Mouse (Mus musculus) midbrain, embryonic 10.5 days (tissue): ENCODE data around the gene Cyp2d10. TPM values are rescaled to one million over a fixed set of nuclear protein-coding genes. Genes with fewer than 3 reads are reported as not detected.

Source experiments
- DNase-seq: peaks from one replicate; pipeline ENCODE4 v3.0.0-alpha.2; 2017; ENCODE audit warnings: low spot score
- H3K27ac ChIP-seq: fragments of 300-500 bp; sonication (generic); replicated peaks from 2 replicates; pipeline ENCODE4 v1.5.1; 2016; ENCODE audit warnings: mild to moderate bottlenecking
- H3K27me3 ChIP-seq: fragments of 300-500 bp; sonication (generic); 2 replicates; pipeline ENCODE4 v1.6.1; 2016; ENCODE audit warnings: low read depth, mild to moderate bottlenecking; ENCODE audit not compliant: poor library complexity, severe bottlenecking
- H3K36me3 ChIP-seq: fragments of 300-500 bp; sonication (generic); 2 replicates; pipeline ENCODE4 v1.6.1; 2016; ENCODE audit warnings: mild to moderate bottlenecking, moderate library complexity
- H3K4me1 ChIP-seq: fragments of 300-500 bp; sonication (generic); 2 replicates; pipeline ENCODE4 v1.6.1; 2016
- H3K4me3 ChIP-seq: fragments of 300-500 bp; sonication (generic); 2 replicates; pipeline ENCODE4 v1.5.1; 2016; ENCODE audit warnings: mild to moderate bottlenecking, moderate library complexity
- H3K9me3 ChIP-seq: fragments of 300-500 bp; sonication (generic); replicated peaks from 2 replicates; pipeline ENCODE4 v1.6.1; 2016; ENCODE audit warnings: mild to moderate bottlenecking
- WGBS: fragments of 180-500 bp; shearing (Covaris S2); methylation state at CpG from one replicate; pipeline ENCODE4 v1.1.7; 2016; 5-methylcytosine and 5-hydroxymethylcytosine counted together
- polyA plus RNA-seq: library from polyadenylated mRNA; unstranded; fragments of >200 nt; fragmentation: Nextera tagmentation; extraction: Ambion mirVana; gene quantifications from 2 replicates; pipeline ENCODE4 v1.2.1, GENCODE M21; 2016

Gene Cyp2d10
- polyA plus RNA-seq, 1 experiment from 2014 or later = not detected

- no peaks in the 10 kb centered on the region for H3K27me3 ChIP-seq
- 91% methylated on average over 2 of the region's 2 CpGs for WGBS
- H3K36me3 ChIP-seq = no peaks in the 10 kb centered on the region
- H3K4me1 ChIP-seq = peaks cover 6% of the 10 kb centered on the region
- H3K9me3 ChIP-seq = no peaks in the 10 kb centered on the region
- no peak for DNase-seq
- no peak overlapping the region for H3K27ac ChIP-seq
- H3K4me3 ChIP-seq = no peak overlapping the region
These were observed 21.3 kb downstream of the Cyp2d10 start for GRCm38 (mm10) chr15:82385729-82386128.

GRCm38 (mm10) chr15:82382441-82382840 is 24.6 kb downstream of the Cyp2d10 start:
- H3K36me3 ChIP-seq = no peaks in the 10 kb centered on the region
- no peak overlapping the region for H3K27ac ChIP-seq
- H3K27me3 ChIP-seq = no peaks in the 10 kb centered on the region
- no peak for DNase-seq
- 86% methylated on average over 2 of the region's 2 CpGs for WGBS
- H3K4me3 ChIP-seq = no peak overlapping the region
- peaks cover 35% of the 10 kb centered on the region for H3K4me1 ChIP-seq
- H3K9me3 ChIP-seq = no peaks in the 10 kb centered on the region

DNA sequence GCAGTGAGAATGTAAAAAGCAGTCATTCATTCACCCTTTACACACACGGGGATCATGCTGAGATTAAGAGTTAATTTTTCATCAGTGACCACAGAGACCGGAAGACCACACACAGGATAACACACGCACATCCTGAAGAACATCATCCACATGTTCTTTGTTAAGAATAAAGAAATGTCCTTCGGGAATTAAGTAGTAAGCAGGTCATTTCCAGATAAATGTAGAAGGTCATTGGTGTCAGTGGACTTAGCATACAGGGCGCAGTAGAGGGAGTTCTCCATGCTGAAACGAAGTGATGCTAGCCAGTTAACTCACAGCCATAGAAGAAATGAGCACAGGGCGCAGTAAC is 26.3 kb downstream of the Cyp2d10 start:
- H3K27me3 ChIP-seq = no peaks in the 10 kb centered on the region
- H3K4me3 ChIP-seq = peak overlapping the region; percentile 57
- no peak for DNase-seq
- no peaks in the 10 kb centered on the region for H3K36me3 ChIP-seq
- peaks cover 52% of the 10 kb centered on the region for H3K4me1 ChIP-seq
- peak overlapping the region; percentile 83 for H3K27ac ChIP-seq
- 41% methylated on average over 7 of the region's 7 CpGs for whole genome bisulfite sequencing
- H3K9me3 ChIP-seq = no peaks in the 10 kb centered on the region

GRCm38 (mm10) chr15:82379871-82380713 is 26.9 kb downstream of the Cyp2d10 start, which contains the start of gene Cyp2d22:
Gene Cyp2d22, minus strand, starts transcription at chr15:82380260.
- WGBS = 2% methylated on average over 18 of the region's 24 CpGs
- H3K27ac ChIP-seq = peak within 1 kb of the TSS; percentile 83
- no peaks in the 10 kb centered on the region for H3K27me3 ChIP-seq
- peaks cover 52% of the 10 kb centered on the region for H3K4me1 ChIP-seq
- no peaks in the 10 kb centered on the region for H3K36me3 ChIP-seq
- DNase-seq = peak; percentile 58
- H3K4me3 ChIP-seq = peak within 1 kb of the TSS; percentile 57
- H3K9me3 ChIP-seq = no peaks in the 10 kb centered on the region

DNA sequence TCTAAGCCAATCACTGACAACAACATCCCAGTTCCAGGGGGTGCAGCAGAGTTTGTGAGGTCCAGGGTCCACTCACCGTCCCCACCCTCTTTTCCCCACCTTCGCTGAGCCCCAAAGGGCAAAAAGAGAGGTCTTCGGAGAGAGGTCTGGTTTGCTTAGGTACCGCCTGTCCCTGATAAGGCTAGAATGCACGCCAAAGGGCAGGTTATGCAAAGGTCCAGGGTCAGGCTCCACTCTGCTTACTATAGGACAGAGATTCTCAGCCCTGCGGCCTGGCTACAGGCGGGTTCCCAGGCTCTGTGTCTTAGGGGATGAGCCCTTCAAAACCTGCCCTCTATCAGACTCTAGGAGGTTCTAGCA is 27.5 kb downstream of the Cyp2d10 start:
- WGBS = 11% methylated on average over 7 of the region's 7 CpGs
- no peaks in the 10 kb centered on the region for H3K36me3 ChIP-seq
- peak overlapping the region; percentile 83 for H3K27ac ChIP-seq
- H3K27me3 ChIP-seq = no peaks in the 10 kb centered on the region
- H3K4me1 ChIP-seq = peaks cover 52% of the 10 kb centered on the region
- H3K4me3 ChIP-seq = peak overlapping the region; percentile 57
- H3K9me3 ChIP-seq = no peaks in the 10 kb centered on the region
- DNase-seq = no peak

- DNase-seq = no peak
- Histone ChIP-seq H3K36me3 (no peaks in the 10 kb centered on the region), H3K27me3 (no peaks in the 10 kb centered on the region), H3K4me1 (peaks cover 52% of the 10 kb centered on the region), H3K27ac (no peak overlapping the region), H3K4me3 (no peak overlapping the region), H3K9me3 (no peaks in the 10 kb centered on the region)
- 69% methylated on average over 15 of the region's 15 CpGs for WGBS
These were observed 28.5 kb downstream of the Cyp2d10 start for GRCm38 (mm10) chr15:82378261-82379180.

DNA sequence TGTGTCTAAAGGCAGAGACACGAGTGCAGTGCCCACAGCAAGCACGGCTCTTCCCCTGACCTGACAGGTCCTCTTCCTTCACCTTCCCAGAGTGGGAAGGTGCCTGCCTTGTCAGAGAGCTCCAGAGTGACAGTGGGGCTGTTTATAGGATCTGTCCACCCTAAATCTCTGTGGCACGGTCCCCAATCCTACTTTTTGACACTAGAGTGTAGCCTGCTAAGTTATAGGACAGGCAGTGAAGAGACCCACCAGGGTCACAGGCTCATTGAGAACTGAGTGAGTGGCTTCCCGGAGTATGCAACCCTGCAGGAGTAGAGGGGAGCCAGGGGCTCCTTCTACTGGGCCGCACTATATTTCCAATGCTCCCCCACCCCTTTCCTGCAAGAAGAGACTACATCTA is 29.3 kb downstream of the Cyp2d10 start:
- H3K36me3 ChIP-seq = no peaks in the 10 kb centered on the region
- H3K9me3 ChIP-seq = no peaks in the 10 kb centered on the region
- DNase-seq = no peak
- 84% methylated on average over 5 of the region's 5 CpGs for WGBS
- no peaks in the 10 kb centered on the region for H3K27me3 ChIP-seq
- no peak overlapping the region; the same call in 1 of the 2 replicates for H3K27ac ChIP-seq
- H3K4me3 ChIP-seq = no peak overlapping the region
- peaks cover 52% of the 10 kb centered on the region for H3K4me1 ChIP-seq

- Histone ChIP-seq H3K4me3 (no peak overlapping the region), H3K4me1 (peaks cover 52% of the 10 kb centered on the region), H3K9me3 (no peaks in the 10 kb centered on the region), H3K27ac (peak overlapping the region; percentile 33; the same call in 1 of the 2 replicates), H3K36me3 (no peaks in the 10 kb centered on the region), H3K27me3 (no peaks in the 10 kb centered on the region)
- WGBS = 83% methylated on average over 17 of the region's 17 CpGs
- DNase-seq = no peak
These were observed 30.4 kb downstream of the Cyp2d10 start for GRCm38 (mm10) chr15:82376393-82377138.

DNA sequence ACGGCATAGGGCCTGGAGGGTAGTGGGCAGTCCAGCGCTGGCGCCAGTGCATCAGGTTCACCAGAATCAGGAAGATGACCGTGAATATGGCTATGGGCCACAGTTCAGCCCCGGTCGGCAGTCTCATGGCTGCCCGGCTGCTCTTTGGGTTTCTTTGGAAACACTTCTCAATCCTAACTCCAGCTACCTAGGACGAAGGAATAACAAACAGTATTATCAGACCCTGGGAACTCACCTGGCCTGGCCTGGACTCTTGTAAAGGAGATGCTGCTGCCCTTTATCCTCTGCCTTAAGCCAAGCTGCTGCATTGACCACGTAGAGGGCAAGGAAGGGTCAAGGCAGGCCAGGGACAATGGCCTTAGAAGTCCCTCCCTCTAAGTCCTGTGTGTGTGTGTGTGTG is 31.1 kb downstream of the Cyp2d10 start:
- Histone ChIP-seq H3K27me3 (no peaks in the 10 kb centered on the region), H3K36me3 (no peaks in the 10 kb centered on the region), H3K4me1 (peaks cover 47% of the 10 kb centered on the region), H3K4me3 (no peak overlapping the region), H3K27ac (no peak overlapping the region), H3K9me3 (no peaks in the 10 kb centered on the region)
- 87% methylated on average over 9 of the region's 9 CpGs for WGBS
- DNase-seq = no peak

GRCm38 (mm10) chr15:82374437-82374836 is 32.6 kb downstream of the Cyp2d10 start:
- H3K4me1 ChIP-seq = peaks cover 33% of the 10 kb centered on the region
- H3K36me3 ChIP-seq = no peaks in the 10 kb centered on the region
- 90% methylated on average over 5 of the region's 5 CpGs for WGBS
- no peaks in the 10 kb centered on the region for H3K27me3 ChIP-seq
- no peak overlapping the region for H3K4me3 ChIP-seq
- H3K27ac ChIP-seq = no peak overlapping the region
- DNase-seq = no peak
- H3K9me3 ChIP-seq = no peaks in the 10 kb centered on the region

DNA sequence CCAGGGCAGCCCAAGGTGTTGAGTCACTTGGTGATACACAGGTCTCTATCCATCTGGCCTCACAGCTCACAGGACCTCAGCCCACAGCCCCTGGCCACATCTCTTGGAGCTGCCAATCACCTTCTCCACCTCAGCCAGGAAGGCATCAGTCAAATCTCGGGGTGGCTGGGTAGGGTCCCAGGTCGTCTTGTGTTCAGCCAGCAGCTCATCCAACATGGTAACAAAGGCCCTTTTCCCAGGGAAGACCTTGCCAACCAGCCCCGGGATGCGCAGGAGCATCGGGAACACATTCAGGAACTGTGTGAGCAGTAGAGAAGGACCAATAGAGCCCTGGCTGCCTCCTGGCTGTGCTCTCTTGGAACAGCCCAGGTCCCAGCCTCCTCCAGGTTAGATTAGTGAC is 34.0 kb downstream of the Cyp2d10 start:
- no peaks in the 10 kb centered on the region for H3K36me3 ChIP-seq
- DNase-seq = no peak
- peaks cover 21% of the 10 kb centered on the region for H3K4me1 ChIP-seq
- H3K9me3 ChIP-seq = no peaks in the 10 kb centered on the region
- no peak overlapping the region for H3K27ac ChIP-seq
- H3K4me3 ChIP-seq = no peak overlapping the region
- H3K27me3 ChIP-seq = no peaks in the 10 kb centered on the region
- WGBS = 91% methylated on average over 5 of the region's 5 CpGs

GRCm38 (mm10) chr15:82372446-82372845 is 34.5 kb downstream of the Cyp2d10 start:
- Histone ChIP-seq H3K9me3 (no peaks in the 10 kb centered on the region), H3K27ac (no peak overlapping the region), H3K27me3 (no peaks in the 10 kb centered on the region), H3K36me3 (no peaks in the 10 kb centered on the region), H3K4me1 (peaks cover 18% of the 10 kb centered on the region), H3K4me3 (no peak overlapping the region)
- DNase-seq = no peak
- WGBS = 93% methylated on average over 6 of the region's 6 CpGs
